Mouse (Mus musculus) heart, embryonic 11.5 days (tissue): ENCODE data around the gene Ciao2b. TPM values are rescaled to one million over a fixed set of nuclear protein-coding genes. Genes with fewer than 3 reads are reported as not detected.

ENCODE experiments used
- ATAC-seq: fragments of 200-750 bp; cut with Nextera tagmentation; replicated peaks from 2 replicates; pipeline ENCODE4 v1.8.0; 2017; ENCODE audit warnings: moderate library complexity; ENCODE audit not compliant: insufficient number of reproducible peaks, low FRiP score, low TSS enrichment
- H3K27ac ChIP-seq: fragments of 300-500 bp; sonication (generic); 2 replicates; pipeline ENCODE4 v1.5.1; 2014; ENCODE audit warnings: mild to moderate bottlenecking, low read depth, low read length
- H3K27me3 ChIP-seq: fragments of 300-500 bp; sonication (generic); 2 replicates; pipeline ENCODE4 v1.6.1; 2014; ENCODE audit warnings: mild to moderate bottlenecking, low read length, mixed read lengths; ENCODE audit not compliant: control insufficient read depth, insufficient read depth
- H3K36me3 ChIP-seq: fragments of 300-500 bp; sonication (generic); 2 replicates; pipeline ENCODE4 v1.6.1; 2014; ENCODE audit warnings: mild to moderate bottlenecking, low read length, moderate library complexity, mixed read lengths; ENCODE audit not compliant: control insufficient read depth, insufficient read depth
- H3K4me1 ChIP-seq: fragments of 300-500 bp; sonication (generic); 2 replicates; pipeline ENCODE4 v1.6.1; 2014; ENCODE audit warnings: low read length; ENCODE audit not compliant: control insufficient read depth, insufficient read depth
- H3K4me2 ChIP-seq: fragments of 300-500 bp; sonication (generic); 2 replicates; pipeline ENCODE4 v1.6.1; 2014; ENCODE audit warnings: mild to moderate bottlenecking, moderate library complexity
- H3K4me3 ChIP-seq: fragments of 300-500 bp; sonication (generic); 2 replicates; pipeline ENCODE4 v1.5.1; 2014; ENCODE audit warnings: low read depth, low read length
- H3K9ac ChIP-seq: fragments of 300-500 bp; sonication (generic); 2 replicates; pipeline ENCODE4 v1.6.1; 2014; ENCODE audit warnings: mild to moderate bottlenecking, low read depth, low read length, moderate library complexity
- H3K9me3 ChIP-seq: fragments of 300-500 bp; sonication (generic); replicated peaks from 2 replicates; pipeline ENCODE4 v1.6.1; 2016; ENCODE audit warnings: low read length; ENCODE audit not compliant: control insufficient read depth
- WGBS: fragments of 180-500 bp; shearing (Covaris S2); extraction: QIAGEN DNeasy Blood & Tissue Kit; methylation state at CpG from one replicate; pipeline ENCODE4 v1.1.7; 2014; ENCODE audit not compliant: insufficient replicate concordance; 5-methylcytosine and 5-hydroxymethylcytosine counted together
- polyA plus RNA-seq: library from polyadenylated mRNA; unstranded; fragments of >200 nt; fragmentation: Nextera tagmentation; extraction: Ambion mirVana; gene quantifications from 2 replicates; pipeline ENCODE4 v1.2.1, GENCODE M21; 2014

Ciao2b gene
- polyA plus RNA-seq, 1 experiment from 2014 or later: 189 TPM

- no peak for ATAC-seq
- H3K27ac ChIP-seq: no peak overlapping the region
- H3K36me3 ChIP-seq: peaks cover 11% of the 10 kb centered on the region
- H3K9me3 ChIP-seq: no peaks in the 10 kb centered on the region
- H3K4me2 ChIP-seq: no peak overlapping the region
- H3K4me3 ChIP-seq: no peak overlapping the region
- H3K27me3 ChIP-seq: no peaks in the 10 kb centered on the region
- H3K4me1 ChIP-seq: peaks cover 20% of the 10 kb centered on the region
- no peak overlapping the region for H3K9ac ChIP-seq
- 85% methylated on average over 6 of the region's 6 CpGs for WGBS
Observed at GRCm38 (mm10) chr8:104638010-104638409, 3.8 kb downstream of the Ciao2b start.

DNA sequence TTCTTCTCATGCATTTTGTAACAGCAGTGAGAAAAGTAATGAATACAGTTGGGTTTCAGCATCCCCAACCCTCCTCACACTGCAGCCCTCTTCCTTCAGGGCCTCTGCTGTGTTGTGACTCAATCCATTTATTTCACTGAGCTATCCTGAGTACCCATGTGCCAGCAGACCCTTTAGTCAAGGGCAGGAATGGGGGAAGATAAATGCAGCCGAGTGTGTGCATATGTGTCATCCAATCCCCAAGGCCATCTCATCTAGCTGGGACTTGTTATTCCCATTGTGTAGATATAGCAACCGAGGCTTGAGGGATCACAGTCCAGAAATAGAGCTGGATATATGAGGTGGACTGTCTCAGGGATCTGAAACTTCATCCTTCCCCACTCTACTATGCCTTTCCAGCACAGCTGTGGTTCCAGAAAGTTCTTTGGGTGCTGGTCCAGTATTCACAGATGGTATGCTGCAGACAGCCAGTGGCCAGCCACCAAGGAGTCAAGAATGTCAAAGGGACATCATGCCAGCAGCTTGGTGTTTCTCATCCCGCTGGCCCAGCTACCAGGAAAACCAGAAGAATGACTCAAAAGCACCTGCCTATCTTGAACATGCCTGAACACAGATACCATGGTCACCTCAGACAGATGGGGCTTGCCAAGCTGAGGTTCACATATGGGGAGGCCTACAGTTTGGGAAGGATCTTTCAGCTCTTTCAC is 6.6 kb downstream of the Ciao2b start:
- Histone ChIP-seq H3K27ac (no peak overlapping the region), H3K4me1 (peaks cover 18% of the 10 kb centered on the region), H3K9me3 (no peaks in the 10 kb centered on the region), H3K4me3 (no peak overlapping the region), H3K9ac (no peak overlapping the region), H3K27me3 (no peaks in the 10 kb centered on the region), H3K36me3 (peaks cover 11% of the 10 kb centered on the region), H3K4me2 (no peak overlapping the region)
- 81% methylated on average over 3 of the region's 3 CpGs for WGBS
- no peak for ATAC-seq

DNA sequence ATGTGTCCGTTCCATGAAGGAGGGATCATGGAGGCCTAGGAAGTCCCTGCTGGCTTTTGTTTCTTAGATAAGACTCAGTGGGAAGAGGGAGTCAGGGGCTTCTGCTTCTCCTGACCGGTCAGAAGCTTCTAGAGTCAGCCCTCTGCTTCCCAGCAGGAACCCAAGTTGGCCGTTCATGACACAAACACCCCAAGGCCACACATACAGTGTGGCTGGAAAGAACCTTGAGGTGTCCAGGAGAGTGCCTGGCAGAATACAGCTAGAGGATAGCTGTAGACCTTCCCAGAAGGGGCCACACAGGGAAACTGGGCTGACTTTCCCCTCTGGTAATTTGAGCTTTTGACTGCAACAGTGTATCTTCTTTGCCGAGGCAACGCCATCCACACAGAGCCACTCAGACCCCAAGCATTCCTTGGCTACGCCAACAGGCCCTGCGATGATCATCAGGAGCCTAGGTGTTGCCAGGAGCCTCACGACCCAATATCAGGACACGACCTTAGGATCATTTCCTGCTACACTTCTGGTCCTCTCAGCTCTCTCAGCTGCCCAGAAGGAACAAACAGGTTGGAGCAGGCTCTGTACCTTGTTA is 8.5 kb downstream of the Ciao2b start:
- peaks cover 27% of the 10 kb centered on the region for H3K4me1 ChIP-seq
- WGBS: 42% methylated on average over 9 of the region's 9 CpGs
- no peaks in the 10 kb centered on the region for H3K9me3 ChIP-seq
- peak overlapping the region; percentile 93 for H3K27ac ChIP-seq
- H3K27me3 ChIP-seq: no peaks in the 10 kb centered on the region
- H3K4me2 ChIP-seq: no peak overlapping the region
- H3K36me3 ChIP-seq: peaks cover 5% of the 10 kb centered on the region
- H3K9ac ChIP-seq: no peak overlapping the region
- ATAC-seq: no peak
- H3K4me3 ChIP-seq: no peak overlapping the region

DNA sequence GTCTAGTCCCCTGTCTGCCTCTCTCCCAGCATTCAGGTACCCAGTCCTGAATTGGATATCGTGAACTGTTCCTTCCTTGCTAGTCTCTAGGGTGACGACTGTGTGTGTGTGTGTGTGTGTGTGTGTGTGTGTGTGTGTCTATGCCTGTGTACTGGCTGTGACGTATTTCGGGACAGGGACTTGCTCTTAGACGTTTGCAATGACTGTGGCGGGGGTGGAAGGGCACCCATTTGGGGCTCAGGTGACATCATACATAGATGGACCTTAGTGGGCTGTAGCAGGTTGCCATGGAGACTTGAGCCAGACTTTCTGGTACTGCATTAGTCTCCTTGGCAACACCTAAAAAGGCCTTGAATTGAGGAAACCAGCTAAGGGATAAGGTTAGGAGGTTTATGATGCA is 9.3 kb downstream of the Ciao2b start:
- Histone ChIP-seq H3K36me3 (peaks cover 8% of the 10 kb centered on the region), H3K4me3 (no peak overlapping the region), H3K4me2 (peak overlapping the region; percentile 76), H3K27ac (peak overlapping the region; percentile 93), H3K9ac (0 out of 2 replicates have a peak overlapping the region, but pooled peaks have one; percentile 52), H3K9me3 (no peaks in the 10 kb centered on the region), H3K4me1 (peaks cover 30% of the 10 kb centered on the region), H3K27me3 (no peaks in the 10 kb centered on the region)
- WGBS: 64% methylated on average over 6 of the region's 6 CpGs
- no peak for ATAC-seq

DNA sequence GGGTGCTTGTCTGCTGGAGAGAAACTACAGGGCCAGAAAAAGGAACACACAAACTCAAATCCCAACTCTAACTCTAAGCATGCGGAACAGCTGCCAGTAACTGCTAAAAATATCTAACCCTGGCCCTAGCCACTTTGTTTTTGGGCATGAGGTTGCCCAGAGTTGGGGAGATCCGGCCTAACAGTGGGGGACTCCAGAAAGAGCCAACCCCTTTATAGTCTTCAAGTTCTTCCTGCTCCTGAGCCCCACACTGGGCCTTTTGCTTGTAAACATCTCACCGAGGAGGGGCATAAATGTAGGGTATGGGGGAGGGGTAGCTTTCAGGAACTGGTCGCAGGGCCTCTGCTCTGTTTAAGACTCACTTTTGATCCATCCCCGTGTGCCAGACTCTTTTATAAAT is 9.8 kb downstream of the Ciao2b start:
- peaks cover 31% of the 10 kb centered on the region for H3K4me1 ChIP-seq
- peak overlapping the region; percentile 52 for H3K9ac ChIP-seq
- no peak for ATAC-seq
- H3K36me3 ChIP-seq: peaks cover 5% of the 10 kb centered on the region
- H3K4me3 ChIP-seq: peak overlapping the region; percentile 77
- H3K9me3 ChIP-seq: no peaks in the 10 kb centered on the region
- peak overlapping the region; percentile 76 for H3K4me2 ChIP-seq
- H3K27ac ChIP-seq: peak overlapping the region; percentile 93
- WGBS: 20% methylated on average over 5 of the region's 5 CpGs
- H3K27me3 ChIP-seq: no peaks in the 10 kb centered on the region

DNA sequence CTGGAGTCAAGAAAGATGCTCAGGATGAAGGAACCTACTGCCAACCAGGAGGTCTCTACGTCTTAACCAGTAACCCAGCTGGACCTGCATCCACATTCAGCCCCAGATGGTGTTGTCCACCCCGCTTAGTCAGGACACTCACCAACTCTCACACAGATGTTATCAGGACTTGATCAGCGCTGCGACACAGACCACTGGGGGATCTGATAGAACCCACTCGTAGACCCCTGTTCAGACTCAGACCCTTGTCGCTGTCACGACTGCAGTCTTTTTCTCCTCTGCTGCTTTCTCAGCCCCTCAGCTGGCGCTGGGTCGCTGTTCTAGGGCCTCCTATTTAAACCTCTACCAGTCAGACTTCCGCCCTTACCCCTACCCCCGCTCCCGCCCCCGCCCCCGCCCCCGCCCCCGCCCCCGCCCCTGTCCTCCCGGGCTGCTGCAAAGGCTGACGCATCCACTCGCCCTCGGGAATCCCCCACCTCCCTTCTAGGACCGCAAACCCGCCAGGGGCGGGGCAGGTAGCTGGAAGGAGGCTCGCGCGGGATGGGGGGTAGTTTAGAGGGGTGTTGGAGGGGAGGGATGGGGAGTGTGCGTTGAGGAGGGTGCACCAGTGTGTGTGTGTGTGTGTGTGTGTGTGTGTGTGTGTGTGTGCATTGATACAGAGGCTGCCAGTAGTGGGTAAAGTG is 10.6 kb downstream of the Ciao2b start, which contains the start of gene Rrad:
Rrad (minus strand) TSS at position 347 of the 683 bp plus-strand sequence.
- peak within 1 kb of the TSS; percentile 93 for H3K9ac ChIP-seq
- no peaks in the 10 kb centered on the region for H3K27me3 ChIP-seq
- H3K36me3 ChIP-seq: peaks cover 5% of the 10 kb centered on the region
- WGBS: under 1% methylated on average over 26 of the region's 28 CpGs
- ATAC-seq: peak; percentile 71
- H3K9me3 ChIP-seq: no peaks in the 10 kb centered on the region
- H3K4me3 ChIP-seq: peak within 1 kb of the TSS; percentile 77
- H3K4me1 ChIP-seq: peaks cover 31% of the 10 kb centered on the region
- H3K4me2 ChIP-seq: peak within 1 kb of the TSS; percentile 76
- peak within 1 kb of the TSS; percentile 93 for H3K27ac ChIP-seq

DNA sequence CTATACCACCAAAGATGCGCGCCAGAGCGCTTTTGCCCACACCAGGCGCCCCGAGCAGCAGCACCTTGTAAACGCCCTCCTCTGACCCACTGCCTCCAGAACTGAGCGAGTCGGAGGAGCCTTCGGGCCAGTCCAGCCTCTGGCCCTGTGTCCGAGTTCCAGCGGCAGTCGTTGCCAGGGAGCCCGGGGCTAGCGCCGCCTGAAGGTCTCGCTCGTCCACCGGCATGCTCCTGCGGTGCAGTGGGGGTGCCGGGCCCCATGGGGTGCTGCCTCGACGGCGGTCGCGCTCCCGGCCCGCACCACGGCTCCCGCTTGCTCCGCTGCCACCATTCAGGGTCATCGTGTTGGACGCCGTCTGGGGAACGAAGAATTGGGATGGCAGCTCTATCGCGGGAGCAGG is 11.2 kb downstream of the Ciao2b start:
- H3K4me2 ChIP-seq: peak overlapping the region; percentile 76
- H3K4me1 ChIP-seq: peaks cover 31% of the 10 kb centered on the region
- H3K4me3 ChIP-seq: peak overlapping the region; percentile 77
- 1% methylated on average over 36 of the region's 36 CpGs for WGBS
- peaks cover 5% of the 10 kb centered on the region; the same call in 1 of the 2 replicates for H3K36me3 ChIP-seq
- H3K9ac ChIP-seq: peak overlapping the region; percentile 93
- no peak for ATAC-seq
- H3K9me3 ChIP-seq: no peaks in the 10 kb centered on the region
- peak overlapping the region; percentile 92 for H3K27ac ChIP-seq
- H3K27me3 ChIP-seq: no peaks in the 10 kb centered on the region

- H3K4me3 ChIP-seq: peak overlapping the region; percentile 77
- no peak for ATAC-seq
- H3K9ac ChIP-seq: peak overlapping the region; percentile 93
- H3K9me3 ChIP-seq: no peaks in the 10 kb centered on the region
- H3K27me3 ChIP-seq: no peaks in the 10 kb centered on the region
- peaks cover 5% of the 10 kb centered on the region; the same call in 1 of the 2 replicates for H3K36me3 ChIP-seq
- H3K4me2 ChIP-seq: peak overlapping the region; percentile 76
- 23% methylated on average over 8 of the region's 8 CpGs for WGBS
- peaks cover 33% of the 10 kb centered on the region for H3K4me1 ChIP-seq
- H3K27ac ChIP-seq: peak overlapping the region; percentile 92
Observed at GRCm38 (mm10) chr8:104630111-104630479, 11.7 kb downstream of the Ciao2b start.
